Mouse (Mus musculus) monocyte, adult 2 months (primary cell): ENCODE data around the gene Tnfrsf19.

Experiments used
- DNase-seq, 2 experiments: peaks; one replicate each; pipeline ENCODE4 v3.0.0; 2022; ENCODE audit warnings: low spot score in 2 of 2, low read depth in 1 of 2

Tnfrsf19 gene

GRCm38 (mm10) chr14:60970961-60971360, 75.3 kb downstream of the Tnfrsf19 start:
- DNase-seq: no peak

GRCm38 (mm10) chr14:60966061-60966460, 80.2 kb downstream of the Tnfrsf19 start:
- no peak for DNase-seq

GRCm38 (mm10) chr14:60964016-60964810, 82.1 kb downstream of the Tnfrsf19 start:
- no peak for DNase-seq

- DNase-seq: no peak
Observed at GRCm38 (mm10) chr14:60957611-60958157, 88.6 kb downstream of the Tnfrsf19 start.

GRCm38 (mm10) chr14:60937481-60938039, 108.7 kb downstream of the Tnfrsf19 start:
- DNase-seq: no peak

- no peak for DNase-seq
Observed at GRCm38 (mm10) chr14:60935705-60936104, 110.6 kb downstream of the Tnfrsf19 start.

- no peak for DNase-seq
Observed at GRCm38 (mm10) chr14:60926011-60926410, 120.3 kb downstream of the Tnfrsf19 start.

GRCm38 (mm10) chr14:60916661-60917060, 129.6 kb downstream of the Tnfrsf19 start:
- DNase-seq: no peak
